Mouse (Mus musculus): ENCODE data around the gene Syne2. TPM values are rescaled to one million over a fixed set of nuclear protein-coding genes. Genes with fewer than 3 reads are reported as not detected.

Syne2 gene
- polyA plus RNA-seq, 1 experiment: 0.78 TPM

- Histone ChIP-seq H3K4me1 (peaks cover 7% of the 10 kb centered on the region), H3K36me3 (replicated peaks; ENCODE audit: low read length) (no peaks in the 10 kb centered on the region), H3K4me3 (replicated peaks) (no peak overlapping the region), H3K9me3 (no peaks in the 10 kb centered on the region), H3K27me3 (replicated peaks) (peaks cover 21% of the 10 kb centered on the region)
- TF ChIP-seq FLI1 (IDR thresholded peaks at IDR 0.05; ENCODE audit: low read length): no peak
- TF ChIP-seq GATA1 (IDR thresholded peaks at IDR 0.05; ENCODE audit: borderline replicate concordance, low read length): no peak
These were observed 263.8 kb downstream of the Syne2 start for GRCm38 (mm10) chr12:76081557-76082211.

- H3K9me3 ChIP-seq: no peaks in the 10 kb centered on the region
- peaks cover 25% of the 10 kb centered on the region for H3K27me3 ChIP-seq (replicated peaks)
- TF ChIP-seq GATA1 (IDR thresholded peaks at IDR 0.05; ENCODE audit: borderline replicate concordance, low read length) (no peak), FLI1 (IDR thresholded peaks at IDR 0.05; ENCODE audit: low read length) (no peak)
These were observed 267.1 kb downstream of the Syne2 start for GRCm38 (mm10) chr12:76085066-76085465.

GRCm38 (mm10) chr12:76085956-76086905, 268.3 kb downstream of the Syne2 start:
- H3K9me3 ChIP-seq: no peaks in the 10 kb centered on the region
- H3K27me3 ChIP-seq (replicated peaks): peaks cover 17% of the 10 kb centered on the region
- H3K4me3 ChIP-seq (replicated peaks): no peak overlapping the region
- no peaks in the 10 kb centered on the region for H3K36me3 ChIP-seq (replicated peaks; ENCODE audit: low read length)
- H3K4me1 ChIP-seq: peaks cover 7% of the 10 kb centered on the region
- TF ChIP-seq FLI1 (IDR thresholded peaks at IDR 0.05; ENCODE audit: low read length) (no peak), GATA1 (IDR thresholded peaks at IDR 0.05; ENCODE audit: borderline replicate concordance, low read length) (no peak)

More at GRCm38 (mm10) chr12:76085066-76085465, 267.1 kb downstream of the Syne2 start:
- Histone ChIP-seq H3K4me1 (peaks cover 7% of the 10 kb centered on the region), H3K36me3 (replicated peaks; ENCODE audit: low read length) (no peaks in the 10 kb centered on the region), H3K4me3 (replicated peaks) (no peak overlapping the region)

- H3K4me1 ChIP-seq: peaks cover 7% of the 10 kb centered on the region
- peaks cover 13% of the 10 kb centered on the region for H3K27me3 ChIP-seq (replicated peaks)
- TF ChIP-seq FLI1 (IDR thresholded peaks at IDR 0.05; ENCODE audit: low read length) (no peak), GATA1 (IDR thresholded peaks at IDR 0.05; ENCODE audit: borderline replicate concordance, low read length) (no peak)
- H3K4me3 ChIP-seq (replicated peaks): no peak overlapping the region
- no peaks in the 10 kb centered on the region for H3K36me3 ChIP-seq (replicated peaks; ENCODE audit: low read length)
- H3K9me3 ChIP-seq: no peaks in the 10 kb centered on the region
These were observed 269.1 kb downstream of the Syne2 start for GRCm38 (mm10) chr12:76087025-76087424.

- H3K9me3 ChIP-seq: no peaks in the 10 kb centered on the region
- no peak overlapping the region for H3K4me3 ChIP-seq (replicated peaks)
- H3K4me1 ChIP-seq: no peaks in the 10 kb centered on the region
- no peaks in the 10 kb centered on the region for H3K36me3 ChIP-seq (replicated peaks; ENCODE audit: low read length)
- TF ChIP-seq GATA1 (IDR thresholded peaks at IDR 0.05; ENCODE audit: borderline replicate concordance, low read length) (no peak), FLI1 (IDR thresholded peaks at IDR 0.05; ENCODE audit: low read length) (no peak)
- no peaks in the 10 kb centered on the region for H3K27me3 ChIP-seq (replicated peaks)
These were observed 275.0 kb downstream of the Syne2 start for GRCm38 (mm10) chr12:76092789-76093466.

GRCm38 (mm10) chr12:76093613-76094588, 276.0 kb downstream of the Syne2 start:
- TF ChIP-seq FLI1 (IDR thresholded peaks at IDR 0.05; ENCODE audit: low read length) (no peak), GATA1 (IDR thresholded peaks at IDR 0.05; ENCODE audit: borderline replicate concordance, low read length) (no peak)
- Histone ChIP-seq H3K4me3 (replicated peaks) (no peak overlapping the region), H3K4me1 (no peaks in the 10 kb centered on the region), H3K9me3 (no peaks in the 10 kb centered on the region), H3K27me3 (replicated peaks) (no peaks in the 10 kb centered on the region), H3K36me3 (replicated peaks; ENCODE audit: low read length) (no peaks in the 10 kb centered on the region)

GRCm38 (mm10) chr12:76095117-76096035, 277.4 kb downstream of the Syne2 start:
- no peaks in the 10 kb centered on the region for H3K9me3 ChIP-seq
- TF ChIP-seq GATA1 (IDR thresholded peaks at IDR 0.05; ENCODE audit: borderline replicate concordance, low read length) (no peak), FLI1 (IDR thresholded peaks at IDR 0.05; ENCODE audit: low read length) (no peak)
- no peaks in the 10 kb centered on the region for H3K36me3 ChIP-seq (replicated peaks; ENCODE audit: low read length)
- H3K4me3 ChIP-seq (replicated peaks): no peak overlapping the region
- no peaks in the 10 kb centered on the region for H3K4me1 ChIP-seq
- H3K27me3 ChIP-seq (replicated peaks): no peaks in the 10 kb centered on the region

- H3K4me1 ChIP-seq: no peaks in the 10 kb centered on the region
- H3K27me3 ChIP-seq (replicated peaks): no peaks in the 10 kb centered on the region
- H3K4me3 ChIP-seq (replicated peaks): no peak overlapping the region
- TF ChIP-seq FLI1 (IDR thresholded peaks at IDR 0.05; ENCODE audit: low read length) (no peak), GATA1 (IDR thresholded peaks at IDR 0.05; ENCODE audit: borderline replicate concordance, low read length) (no peak)
- no peaks in the 10 kb centered on the region for H3K36me3 ChIP-seq (replicated peaks; ENCODE audit: low read length)
- no peaks in the 10 kb centered on the region for H3K9me3 ChIP-seq
These were observed 284.7 kb downstream of the Syne2 start for GRCm38 (mm10) chr12:76102621-76103020.

Measured in megakaryocyte, embryonic 14.5 days (primary cell).